Mouse (Mus musculus) heart, adult 2 months (tissue): Measurements from ENCODE around the gene Asic2. TPM values are rescaled to one million over a fixed set of nuclear protein-coding genes. Genes with fewer than 3 reads are reported as not detected.

ENCODE experiments used
- DNase-seq, 2 experiments: peaks; one replicate each; pipeline ENCODE4 v3.0.0; 2021
- H3K27ac ChIP-seq: fragments of 200-600 bp; 2 replicates; pipeline ENCODE4 v1.8.1; 2022
- H3K27me3 ChIP-seq: fragments of 200-500 bp; 2 replicates; pipeline ENCODE4 v1.6.1; 2012; ENCODE audit warnings: mild to moderate bottlenecking, low read length, inconsistent platforms, mixed read lengths; ENCODE audit not compliant: control insufficient read depth, insufficient read depth
- H3K36me3 ChIP-seq: fragments of 200-500 bp; 2 replicates; pipeline ENCODE4 v1.6.1; 2012; ENCODE audit warnings: low read length, inconsistent platforms; ENCODE audit not compliant: control insufficient read depth, insufficient read depth
- H3K4me1 ChIP-seq: fragments of 200-500 bp; 2 replicates; pipeline ENCODE4 v1.6.1; 2011; ENCODE audit warnings: low read length; ENCODE audit not compliant: control insufficient read depth, insufficient read depth
- H3K4me3 ChIP-seq: fragments of 200-600 bp; 2 replicates; pipeline ENCODE4 v1.8.1; 2022
- H3K79me2 ChIP-seq: fragments of 200-500 bp; replicated peaks from 2 replicates; pipeline ENCODE4 v1.6.1; 2012; ENCODE audit warnings: mild to moderate bottlenecking, inconsistent platforms, low read length, moderate library complexity, mixed read lengths; ENCODE audit not compliant: control insufficient read depth, insufficient read depth
- H3K9ac ChIP-seq: fragments of 200-500 bp; 2 replicates; pipeline ENCODE4 v1.6.1; 2012; ENCODE audit warnings: low read depth, mild to moderate bottlenecking, control low read depth, inconsistent platforms, low read length, mixed read lengths
- CTCF ChIP-seq: fragments of 200-600 bp; IDR thresholded peaks from 2 replicates; pipeline ENCODE4 v1.8.1; 2022; ENCODE audit warnings: antibody characterized with exemption, mild to moderate bottlenecking, moderate library complexity
- EP300 ChIP-seq: fragments of 200-500 bp; IDR thresholded peaks from 2 replicates; pipeline ENCODE4 v1.6.1; 2011; ENCODE audit warnings: low read depth, low read length, control low read depth; ENCODE audit not compliant: insufficient read depth
- POLR2A ChIP-seq: fragments of 200-500 bp; IDR thresholded peaks from 2 replicates; pipeline ENCODE4 v1.6.1; 2011; ENCODE audit warnings: mild to moderate bottlenecking, low read depth, low read length, control low read depth; ENCODE audit not compliant: insufficient read depth
- WGBS: fragments of 180-500 bp; shearing (Covaris S2); methylation state at CpG from one replicate; pipeline ENCODE4 v1.1.7; 2018; 5-methylcytosine and 5-hydroxymethylcytosine counted together
- intact Hi-C: fragments of 180-260 bp; cut with DNase I; formaldehyde crosslinking; loops from one replicate; pipeline ENCODE4 v1.15.1; 2025
- polyA plus RNA-seq: library from polyadenylated mRNA; depleted of rRNA; stranded (reverse); fragments of >200 nt; gene quantifications from 2 replicates; pipeline ENCODE4 v1.2.3, GENCODE M21; 2012
- total RNA-seq, 2 experiments: library from RNA; stranded (reverse); gene quantifications; 2 replicates each; pipeline ENCODE4 v1.2.3; 2021

The Asic2 gene
- total and polyA plus RNA-seq, 3 experiments = not detected

DNA sequence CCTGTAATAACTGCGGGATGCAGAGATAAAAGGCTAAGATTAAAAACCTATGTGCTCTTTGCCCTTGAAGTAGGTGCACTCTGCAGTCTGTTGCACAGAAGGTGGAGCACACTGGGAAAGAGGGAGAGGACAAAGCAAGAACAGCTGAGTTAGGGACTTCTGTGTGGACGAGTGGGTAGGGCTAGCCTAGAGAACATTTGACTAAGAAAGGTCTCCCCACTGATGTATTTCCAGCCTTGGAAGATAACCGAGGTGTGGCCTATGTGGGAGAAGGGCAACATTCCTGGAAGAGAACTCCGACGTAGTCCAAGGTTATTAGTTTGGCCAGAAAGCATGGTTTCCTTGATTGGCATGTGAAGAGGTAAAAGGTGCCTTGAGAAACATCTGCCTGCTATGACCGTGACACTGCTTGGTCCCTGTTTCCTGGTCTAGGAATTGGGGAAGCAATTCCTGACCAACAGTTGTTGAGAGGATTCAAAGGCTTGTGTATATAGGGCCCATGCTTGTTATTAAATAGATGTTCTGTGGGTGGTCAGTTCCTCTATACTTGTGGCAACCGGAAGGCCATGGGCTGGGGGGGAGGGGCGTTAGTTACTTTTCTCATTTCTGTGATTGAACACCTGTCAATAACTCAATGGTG is 463.3 kb downstream of the Asic2 start:
- no peaks in the 10 kb centered on the region for H3K79me2 ChIP-seq
- no peaks in the 10 kb centered on the region for H3K36me3 ChIP-seq
- no peaks in the 10 kb centered on the region for H3K4me1 ChIP-seq
- 68% methylated on average over 8 of the region's 8 CpGs for WGBS
- intact Hi-C loops = no loop called here
- TF ChIP-seq POLR2A (no peak), CTCF (no peak), EP300 (no peak)
- H3K4me3 ChIP-seq = no peak overlapping the region
- H3K27me3 ChIP-seq = no peaks in the 10 kb centered on the region
- no peak overlapping the region for H3K27ac ChIP-seq
- no peak for DNase-seq
- H3K9ac ChIP-seq = no peak overlapping the region

DNA sequence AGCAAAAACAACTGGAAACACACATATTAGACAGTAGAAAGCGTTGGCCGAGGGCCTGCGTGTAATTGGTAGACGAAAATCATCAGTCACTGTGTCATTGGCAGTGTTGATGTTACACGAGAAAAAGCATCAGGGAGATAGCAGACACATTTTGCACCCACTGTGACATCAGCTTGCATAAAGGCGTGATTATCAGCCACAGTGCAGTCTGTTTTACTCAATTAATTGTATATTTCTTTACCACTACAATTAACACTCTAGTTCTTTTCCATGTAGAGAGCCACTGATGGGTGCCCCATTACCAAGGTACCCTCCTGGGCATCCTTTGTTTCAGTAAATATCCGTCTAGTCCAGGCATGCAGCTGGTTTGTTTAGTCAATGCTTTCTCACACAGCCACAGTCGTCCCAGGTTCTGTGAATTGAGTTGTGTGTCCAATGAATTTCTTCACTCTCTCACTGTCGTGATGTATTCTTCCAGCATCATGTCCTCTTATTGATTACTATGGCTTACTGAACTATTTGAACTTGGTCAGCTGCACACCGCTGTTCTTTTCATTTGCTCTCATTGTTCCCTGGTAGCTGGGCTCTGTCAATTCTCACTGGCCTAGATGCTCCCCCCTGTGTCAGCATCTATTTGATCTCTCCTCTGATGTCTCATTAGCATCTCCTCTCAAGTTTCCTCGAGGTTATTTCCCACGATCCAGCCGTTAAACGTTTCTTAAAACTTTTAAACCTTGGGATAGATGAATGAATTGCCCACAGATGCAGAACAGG is 466.6 kb downstream of the Asic2 start:
- Histone ChIP-seq H3K36me3 (no peaks in the 10 kb centered on the region), H3K79me2 (no peaks in the 10 kb centered on the region), H3K27ac (no peak overlapping the region), H3K4me3 (no peak overlapping the region), H3K4me1 (no peaks in the 10 kb centered on the region), H3K27me3 (no peaks in the 10 kb centered on the region), H3K9ac (no peak overlapping the region)
- intact Hi-C loops = no loop called here
- 52% methylated on average over 14 of the region's 14 CpGs for WGBS
- TF ChIP-seq CTCF = no peak
- TF ChIP-seq EP300 = no peak
- TF ChIP-seq POLR2A = no peak
- DNase-seq = no peak

DNA sequence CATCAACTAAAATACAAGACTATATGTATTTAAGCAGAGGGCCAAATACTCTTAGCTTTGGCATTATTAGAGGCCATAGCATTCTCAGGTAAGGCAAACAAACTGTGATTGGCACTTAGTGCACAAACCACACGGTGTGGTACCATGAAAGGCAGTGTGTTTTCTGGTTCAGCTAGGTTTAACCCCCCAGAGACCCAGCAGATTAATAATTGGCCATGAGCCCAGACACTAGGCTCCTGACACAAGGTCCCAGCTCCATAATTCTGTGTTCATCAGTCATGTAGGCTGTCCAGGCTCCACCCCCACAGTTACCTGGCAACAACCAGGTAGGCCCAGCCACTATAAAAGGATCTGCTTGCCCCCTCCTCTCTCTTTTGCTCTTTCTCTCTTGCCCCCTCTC is 469.3 kb downstream of the Asic2 start:
- no peak for DNase-seq
- Histone ChIP-seq H3K27me3 (no peaks in the 10 kb centered on the region), H3K27ac (no peak overlapping the region), H3K4me1 (no peaks in the 10 kb centered on the region), H3K36me3 (no peaks in the 10 kb centered on the region), H3K79me2 (no peaks in the 10 kb centered on the region), H3K9ac (no peak overlapping the region), H3K4me3 (no peak overlapping the region)
- intact Hi-C loops = no loop called here
- WGBS = 70% methylated on average over 1 of the region's 1 CpGs
- no peak for TF ChIP-seq EP300
- TF ChIP-seq POLR2A = no peak
- no peak for TF ChIP-seq CTCF

GRCm38 (mm10) chr11:81497652-81498391 is 470.4 kb downstream of the Asic2 start:
- no peak overlapping the region for H3K27ac ChIP-seq
- TF ChIP-seq POLR2A = no peak

DNA sequence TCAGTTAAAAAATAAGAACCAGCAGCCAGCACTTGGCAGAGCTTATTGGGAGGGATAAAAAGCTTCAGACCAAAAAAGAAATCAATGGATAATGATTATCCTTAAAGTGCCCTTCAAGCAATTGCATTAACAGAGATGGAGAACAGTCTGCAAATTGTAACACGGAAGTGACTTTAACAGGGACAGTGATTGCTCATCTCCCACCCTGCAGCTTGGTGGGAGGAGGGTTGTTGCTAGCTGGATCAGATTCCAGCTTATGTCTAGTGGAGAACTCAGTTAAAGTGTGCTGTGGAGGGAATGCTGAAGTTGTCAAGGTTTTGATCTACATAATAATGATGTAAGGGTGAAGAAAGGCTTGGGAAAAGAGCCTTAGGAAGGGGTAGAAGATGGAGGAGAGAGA is 471.8 kb downstream of the Asic2 start:
- no peak overlapping the region for H3K9ac ChIP-seq
- H3K27me3 ChIP-seq = no peaks in the 10 kb centered on the region
- no peak for DNase-seq
- H3K4me1 ChIP-seq = no peaks in the 10 kb centered on the region
- intact Hi-C loops = no loop called here
- TF ChIP-seq EP300 = no peak
- no peak for TF ChIP-seq POLR2A
- TF ChIP-seq CTCF = no peak
- WGBS = 47% methylated on average over 1 of the region's 1 CpGs
- H3K4me3 ChIP-seq = no peak overlapping the region
- H3K27ac ChIP-seq = no peak overlapping the region
- H3K79me2 ChIP-seq = no peaks in the 10 kb centered on the region
- H3K36me3 ChIP-seq = no peaks in the 10 kb centered on the region

More at GRCm38 (mm10) chr11:81497652-81498391, 470.4 kb downstream of the Asic2 start:
- Histone ChIP-seq H3K36me3 (no peaks in the 10 kb centered on the region), H3K4me3 (no peak overlapping the region), H3K4me1 (no peaks in the 10 kb centered on the region), H3K27me3 (no peaks in the 10 kb centered on the region), H3K9ac (no peak overlapping the region), H3K79me2 (no peaks in the 10 kb centered on the region)
- intact Hi-C loops = no loop called here
- no peak for DNase-seq
- WGBS = 59% methylated on average over 9 of the region's 9 CpGs

GRCm38 (mm10) chr11:81492351-81492750 is 475.9 kb downstream of the Asic2 start:
- intact Hi-C loops = no loop called here
- Histone ChIP-seq H3K79me2 (no peaks in the 10 kb centered on the region), H3K9ac (no peak overlapping the region), H3K27me3 (no peaks in the 10 kb centered on the region), H3K4me3 (no peak overlapping the region), H3K27ac (no peak overlapping the region), H3K36me3 (no peaks in the 10 kb centered on the region), H3K4me1 (no peaks in the 10 kb centered on the region)
- DNase-seq = no peak
- TF ChIP-seq EP300 (no peak), POLR2A (no peak), CTCF (no peak)
- WGBS = 73% methylated on average over 5 of the region's 5 CpGs
